Mouse (Mus musculus) hematopoietic stem cell, adult 5-6 weeks (primary cell): ENCODE results near the gene Fam69b. TPM values are rescaled to one million over a fixed set of nuclear protein-coding genes. Genes with fewer than 3 reads are reported as not detected.

Source experiments
- ATAC-seq, 2 experiments: fragments of 125-278 bp in 1 of 2; replicated peaks in 1 of 2; 2 replicates each; pipeline ENCODE4 v1.8.0; 2016 to 2017; ENCODE audit warnings: inconsistent platforms in 2 of 2, mild to moderate bottlenecking in 2 of 2, moderate number of reproducible peaks in 2 of 2, low read depth in 1 of 2, moderate TSS enrichment in 1 of 2; ENCODE audit not compliant: low FRiP score in 2 of 2, poor library complexity in 2 of 2, severe bottlenecking in 2 of 2, insufficient read depth in 1 of 2, low TSS enrichment in 1 of 2
- total RNA-seq: library from RNA; stranded (forward); fragments of 172-1452, 232-1000 nt; gene quantifications from 2 replicates; pipeline ENCODE4 v1.2.3, GENCODE M21; 2017

Fam69b gene
- total RNA-seq, 1 experiment from 2014 or later: 28.3 TPM

- no peak for ATAC-seq
Measured at GRCm38 (mm10) chr2:26611054-26611453, 17.2 kb upstream of the Fam69b start.

DNA sequence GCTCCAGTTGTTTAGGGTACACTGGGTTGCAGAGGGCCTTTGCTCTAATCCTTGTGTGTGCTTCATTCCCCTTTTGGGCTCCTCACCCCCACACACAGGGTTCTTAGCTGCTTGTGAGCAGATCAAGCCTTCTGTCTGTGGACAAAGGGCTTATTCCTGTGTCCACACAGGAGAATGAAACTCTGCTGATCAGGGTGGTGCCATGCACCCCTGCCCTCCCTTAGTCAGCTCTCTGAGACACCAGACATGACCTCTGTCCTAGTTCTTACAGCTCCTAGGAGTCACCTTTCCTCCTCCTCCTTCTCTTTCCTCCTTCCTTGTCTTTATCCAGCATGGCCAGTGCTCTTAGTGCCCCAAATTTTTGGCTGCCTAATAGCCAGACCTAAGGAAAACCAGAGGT lies 16.4 kb upstream of the Fam69b start:
- no peak for ATAC-seq

GRCm38 (mm10) chr2:26614903-26615302 lies 13.4 kb upstream of the Fam69b start:
- no peak for ATAC-seq

- ATAC-seq: no peak
Measured at GRCm38 (mm10) chr2:26615459-26616124, 12.7 kb upstream of the Fam69b start.

DNA sequence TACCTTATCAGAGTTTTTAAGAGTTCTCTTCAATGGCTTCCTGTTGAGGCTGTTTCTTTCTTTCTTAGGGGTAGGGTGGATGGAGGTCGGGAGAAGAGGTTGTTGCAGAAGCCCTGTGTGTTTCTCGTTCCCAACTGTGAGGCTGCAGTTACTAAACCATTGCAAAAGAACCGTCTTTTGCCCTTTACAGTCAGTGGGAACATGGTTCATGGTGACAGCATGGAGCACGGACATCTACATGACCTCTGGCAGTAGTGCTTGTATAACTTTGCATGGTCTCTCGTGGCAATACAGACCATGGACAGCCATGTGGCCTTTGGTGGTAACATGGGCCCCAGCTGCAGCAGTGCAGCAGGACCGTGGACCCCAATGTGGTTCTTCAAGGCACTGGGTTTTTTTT lies 10.9 kb upstream of the Fam69b start:
- ATAC-seq: no peak

DNA sequence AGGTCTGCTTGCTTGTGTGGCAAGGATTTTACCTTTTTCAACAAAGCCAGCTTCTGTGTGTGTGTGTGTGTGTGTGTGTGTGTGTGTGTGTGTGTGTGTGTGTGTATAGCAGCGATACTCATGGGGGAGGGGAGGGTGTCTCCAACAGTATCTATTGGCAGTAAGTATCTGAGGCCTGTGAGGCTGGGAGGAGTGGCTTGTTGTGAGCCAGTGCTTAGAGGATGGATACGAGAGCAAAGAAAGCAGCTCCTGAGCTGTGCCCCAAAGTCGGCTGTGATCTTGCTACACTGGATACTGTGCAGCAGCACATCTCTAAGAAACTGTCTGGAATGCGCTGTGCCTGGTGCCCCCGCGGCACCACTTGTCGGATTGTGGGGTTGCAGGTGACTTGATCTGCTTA lies 10.3 kb upstream of the Fam69b start:
- ATAC-seq: no peak

GRCm38 (mm10) chr2:26621246-26621645 lies 7.0 kb upstream of the Fam69b start:
- ATAC-seq: no peak

GRCm38 (mm10) chr2:26622984-26623383 lies 5.3 kb upstream of the Fam69b start:
- ATAC-seq: peak; percentile 39 to 76

DNA sequence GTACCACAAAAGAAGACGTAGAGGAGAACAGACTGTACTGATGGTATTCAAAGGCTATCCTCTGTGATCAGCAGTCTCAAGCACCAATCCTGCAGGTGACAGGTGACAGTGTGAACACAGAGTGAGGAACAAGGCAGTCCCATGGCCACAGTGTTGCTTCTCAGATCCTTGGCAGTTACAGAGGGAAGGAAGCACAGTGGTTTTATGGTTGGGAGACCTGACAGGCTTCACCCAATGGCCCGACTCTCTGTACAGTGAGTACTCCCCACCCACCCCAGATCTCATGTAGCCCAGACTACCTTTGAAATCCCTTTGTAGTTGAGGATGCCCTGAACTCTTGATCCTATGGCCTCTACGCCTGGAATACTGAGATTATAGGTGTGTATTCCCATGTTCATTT lies 2.8 kb upstream of the Fam69b start:
- ATAC-seq: peak; percentile 55 to 64

DNA sequence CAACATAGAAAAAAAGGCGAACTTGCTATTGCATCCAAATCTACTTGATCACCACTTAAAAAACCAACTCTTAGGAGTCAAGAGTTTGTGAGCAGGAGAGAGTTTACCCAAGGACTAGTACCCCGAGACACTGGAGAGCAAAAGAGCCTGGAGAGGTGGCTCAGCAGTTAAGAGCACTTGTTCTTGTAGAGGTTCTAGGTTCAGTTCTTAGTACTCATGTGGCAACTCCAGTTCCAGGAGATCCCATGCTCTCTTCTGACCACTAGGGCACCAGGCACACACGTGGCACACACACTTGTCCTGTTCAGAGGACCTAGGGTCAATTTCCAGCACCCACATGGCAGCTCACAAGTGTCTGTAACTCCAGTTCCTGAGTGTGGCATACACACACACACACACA lies 2.2 kb upstream of the Fam69b start:
- no peak for ATAC-seq

DNA sequence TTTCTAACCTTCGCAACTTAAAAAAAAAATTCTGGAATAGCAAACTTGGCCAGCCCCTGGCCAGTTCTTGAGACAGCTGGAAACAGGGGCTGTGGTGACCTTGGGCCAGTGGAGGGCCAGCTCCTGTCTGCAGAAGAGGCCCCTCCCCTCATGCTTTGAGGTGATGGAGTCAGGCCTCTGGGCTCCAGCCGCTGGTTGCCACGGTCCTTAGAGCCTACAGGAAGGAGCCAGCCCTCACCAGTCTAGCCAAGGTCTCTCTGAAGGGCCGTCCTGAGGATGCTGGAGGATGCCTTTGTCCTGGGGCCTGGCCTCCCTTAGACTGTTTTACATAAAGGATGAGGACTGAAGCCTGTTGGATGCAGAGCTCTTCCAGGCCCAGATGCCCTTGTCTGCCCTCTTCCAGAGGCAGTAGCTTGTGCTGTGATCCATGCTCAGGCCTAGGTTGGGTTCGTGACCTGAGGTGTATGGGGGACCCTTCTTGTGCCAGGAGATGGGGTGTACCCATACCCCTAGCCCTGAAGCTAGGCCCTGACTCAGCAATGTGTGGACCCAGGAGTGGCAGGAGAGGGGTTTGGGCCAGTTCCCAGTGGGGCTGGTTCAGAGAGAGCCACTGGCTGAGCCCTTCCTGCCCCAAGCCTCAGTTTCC lies 658 bp downstream of the Fam69b start:
- ATAC-seq: peak; percentile 22 to 50

DNA sequence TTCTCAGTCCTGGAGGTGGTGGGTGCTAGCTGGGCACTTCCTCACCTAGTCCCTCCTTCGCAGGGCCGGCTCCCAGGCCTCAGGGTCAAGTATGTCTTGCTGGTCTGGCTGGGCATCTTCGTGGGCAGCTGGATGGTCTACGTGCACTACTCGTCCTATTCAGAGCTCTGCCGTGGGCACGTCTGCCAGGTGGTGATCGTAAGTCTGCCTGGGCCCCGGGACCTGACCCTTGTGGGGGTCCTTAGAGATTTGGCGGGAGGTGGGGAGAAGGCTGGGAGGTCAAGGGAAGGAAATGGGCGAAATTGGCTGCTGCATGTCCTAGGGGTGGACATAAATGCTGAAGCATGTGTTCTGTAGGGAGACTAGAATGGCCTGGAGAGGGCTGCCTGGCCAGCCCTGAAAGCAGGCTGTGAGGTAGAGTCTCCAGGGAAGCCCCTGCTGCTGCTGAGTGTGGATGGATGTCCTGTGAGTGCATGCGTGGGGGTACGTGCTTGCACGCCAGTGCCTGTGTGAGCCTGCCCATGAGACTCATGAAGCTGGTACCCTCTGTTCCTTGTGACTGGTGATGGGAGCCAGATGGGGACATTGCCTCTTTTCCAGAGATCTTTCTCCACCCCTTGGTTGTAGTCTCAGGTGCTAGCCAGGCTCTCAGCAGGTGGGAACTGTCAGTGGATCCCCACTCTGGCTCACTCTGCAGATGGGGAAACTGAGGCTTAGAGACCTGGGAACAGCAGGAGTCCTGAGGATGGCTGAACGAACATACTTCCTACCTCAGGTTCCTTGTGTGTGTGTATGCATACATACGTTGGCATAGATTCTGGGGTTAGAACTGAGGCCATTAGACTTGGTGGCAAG lies 4.5 kb downstream of the Fam69b start:
- no peak for ATAC-seq

GRCm38 (mm10) chr2:26633953-26634530 lies 5.8 kb downstream of the Fam69b start:
- ATAC-seq: no peak

GRCm38 (mm10) chr2:26634629-26635488 lies 6.6 kb downstream of the Fam69b start:
- peak; percentile 33 to 59; a peak in 3 of 4 replicates for ATAC-seq

DNA sequence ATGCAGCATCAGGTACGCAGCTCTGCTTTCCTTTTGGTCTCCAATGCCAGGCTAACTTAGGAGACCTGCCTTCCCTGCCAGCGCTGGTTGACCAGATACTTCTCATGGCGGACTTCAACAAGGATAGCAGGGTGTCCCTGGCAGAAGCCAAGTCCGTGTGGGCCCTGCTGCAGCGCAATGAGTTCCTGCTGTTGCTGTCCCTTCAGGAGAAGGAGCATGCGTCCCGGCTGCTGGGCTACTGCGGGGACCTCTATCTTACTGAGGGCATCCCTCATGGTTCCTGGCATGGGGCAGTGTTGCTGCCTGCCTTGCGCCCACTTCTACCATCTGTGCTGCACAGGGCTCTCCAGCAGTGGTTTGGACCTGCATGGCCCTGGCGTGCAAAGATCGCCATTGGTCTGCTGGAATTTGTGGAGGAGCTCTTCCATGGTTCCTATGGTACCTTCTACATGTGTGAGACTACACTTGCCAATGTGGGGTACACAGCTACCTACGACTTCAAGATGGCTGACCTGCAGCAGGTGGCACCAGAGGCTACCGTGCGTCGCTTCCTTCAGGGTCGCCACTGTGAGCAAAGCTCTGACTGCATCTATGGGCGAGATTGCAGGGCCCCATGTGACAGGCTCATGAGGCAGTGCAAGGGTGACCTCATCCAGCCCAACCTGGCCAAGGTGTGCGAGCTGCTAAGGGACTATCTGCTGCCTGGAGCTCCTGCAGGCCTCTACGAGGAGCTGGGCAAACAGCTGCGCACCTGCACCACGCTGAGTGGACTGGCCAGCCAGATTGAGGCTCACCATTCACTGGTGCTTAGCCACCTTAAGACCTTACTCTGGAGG lies 7.5 kb downstream of the Fam69b start:
- ATAC-seq: no peak

DNA sequence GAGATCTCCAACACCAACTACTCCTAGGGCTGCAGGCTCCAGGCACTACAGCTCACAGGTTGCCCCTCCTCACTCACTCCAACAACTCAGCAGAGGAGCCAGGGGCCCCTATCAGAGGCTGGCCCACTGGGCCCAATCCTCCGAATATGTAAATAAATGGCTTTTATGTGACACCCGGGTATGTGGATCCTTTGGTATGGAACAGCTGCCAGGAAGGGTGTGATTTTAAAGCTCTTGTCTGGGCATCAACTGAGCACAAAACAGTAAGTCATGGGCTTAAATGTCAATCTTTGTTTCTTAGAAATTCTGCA lies 8.0 kb downstream of the Fam69b start:
- ATAC-seq: no peak
